Mouse (Mus musculus): ENCODE results near the gene Rab2b.
"Not testable (repeated sequence)": the region's sequence is repeated elsewhere in the genome, so short reads cannot be mapped to it uniquely, and the experiment has no call there.

Gene Rab2b

DNA sequence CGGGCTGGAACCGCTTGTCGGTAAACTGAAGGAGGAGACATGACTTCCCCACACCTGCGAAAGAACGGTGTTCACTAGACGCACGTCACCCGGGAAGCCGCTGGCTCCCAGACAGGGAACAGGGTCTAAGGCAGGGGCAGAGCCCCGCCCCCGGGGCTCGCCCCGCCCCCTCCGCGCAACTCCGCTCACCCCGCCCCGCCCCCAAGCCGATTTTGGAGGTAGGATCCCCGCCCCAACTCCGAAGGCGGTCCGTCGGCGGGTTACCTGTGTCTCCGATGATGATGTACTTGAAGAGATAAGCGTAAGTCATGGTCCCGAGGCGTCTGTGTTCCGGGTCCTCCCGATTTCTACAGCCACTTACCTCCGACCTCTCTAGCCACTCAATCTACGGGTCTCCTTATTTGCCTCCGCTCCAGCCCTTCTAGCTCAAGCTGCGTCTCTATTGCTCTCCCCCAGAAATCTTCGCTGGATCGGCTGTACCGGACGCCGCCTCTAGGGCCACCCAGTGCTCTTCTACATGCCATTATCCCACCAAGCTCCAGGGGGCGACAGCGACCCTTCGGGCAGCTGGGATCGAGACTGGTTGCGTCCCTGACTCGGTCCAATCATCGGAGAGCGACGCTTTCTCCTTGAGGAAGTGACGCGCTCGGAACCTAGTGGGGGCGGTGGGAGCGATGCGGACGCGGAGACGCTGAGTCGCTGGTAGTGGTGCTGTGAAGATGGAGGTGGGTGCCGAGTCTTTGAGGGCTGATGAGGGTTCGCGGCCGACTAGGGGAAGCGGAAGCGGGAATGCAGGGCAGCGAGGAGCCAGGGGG is at the start of gene Rab2b, which contains the start of gene Tox4:
Rab2b (minus strand) TSS at position 614 of the 815 bp plus-strand sequence.
Tox4 (plus strand) TSS at position 215 of the 815 bp plus-strand sequence.
- DNase-seq (ENCODE audit: extremely low read depth, low read depth), result peak; percentile 96

GRCm38 (mm10) chr14:52327910-52328812 is 48.8 kb upstream of the Rab2b start, which contains the start of gene Sall2:
TSS of gene Sall2 (minus strand) at chr14:52328762.
- DNase-seq (ENCODE audit: extremely low read depth, low read depth), result no peak

- no peak for DNase-seq (ENCODE audit: extremely low read depth, low read depth)
These were observed 48.1 kb upstream of the Rab2b start for GRCm38 (mm10) chr14:52327375-52327901.

GRCm38 (mm10) chr14:52325890-52326289 is 46.5 kb upstream of the Rab2b start:
- no peak for DNase-seq (ENCODE audit: extremely low read depth, low read depth)

DNA sequence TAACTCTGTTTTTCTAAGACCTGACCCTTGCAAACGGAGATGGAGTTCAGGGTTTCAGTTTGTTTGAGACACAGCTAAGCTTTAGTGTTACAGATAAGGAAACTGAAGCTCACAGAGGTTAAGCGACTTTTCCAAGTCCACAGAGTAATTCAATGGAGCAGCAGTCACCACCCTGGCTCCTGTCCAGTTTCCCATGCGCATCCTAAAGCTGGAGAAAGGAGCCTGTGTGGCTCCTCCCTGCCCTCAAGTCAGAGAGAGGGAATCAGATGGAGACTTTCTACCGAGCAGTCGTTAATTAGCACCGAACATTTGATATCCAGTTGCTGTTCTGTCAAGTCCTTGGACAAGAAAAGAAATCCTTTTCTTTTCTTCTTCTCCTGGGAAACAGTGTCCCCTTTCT is 40.0 kb upstream of the Rab2b start:
- no peak for DNase-seq (ENCODE audit: extremely low read depth, low read depth)

- DNase-seq (ENCODE audit: extremely low read depth, low read depth), result no peak
These were observed 37.3 kb upstream of the Rab2b start for GRCm38 (mm10) chr14:52316441-52317225.

DNA sequence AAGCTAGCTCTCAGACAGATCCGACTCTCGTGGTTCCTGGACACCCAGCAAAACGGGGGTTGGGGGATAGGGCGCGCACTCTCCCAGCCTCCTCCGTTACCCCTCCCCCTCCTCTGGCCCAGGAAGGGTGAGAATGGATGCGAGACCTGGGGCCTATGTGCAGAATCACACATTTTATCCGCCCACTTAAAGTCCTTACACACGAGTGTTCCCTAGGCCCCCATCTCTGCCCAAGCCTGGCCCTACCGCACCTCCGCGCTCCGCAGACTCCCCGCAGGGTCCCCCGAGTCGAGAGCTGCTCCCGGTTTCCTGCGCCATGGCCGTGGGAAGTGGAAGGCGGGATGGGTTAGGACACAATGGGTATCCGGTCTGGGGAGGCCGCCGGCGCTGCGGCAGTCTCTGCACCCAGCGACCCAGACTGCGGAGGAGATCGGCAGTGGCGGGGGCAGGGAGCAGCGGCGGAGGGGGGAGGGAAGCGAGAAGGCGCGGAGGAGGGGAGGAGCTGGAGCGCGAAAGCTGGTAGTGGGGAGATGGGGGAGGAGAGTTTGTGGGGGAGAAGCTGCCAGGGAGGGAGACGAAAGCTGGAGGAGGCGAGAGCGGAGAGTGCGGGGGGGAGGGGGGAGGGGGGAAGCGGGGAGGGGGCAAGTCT is 36.6 kb upstream of the Rab2b start:
- no peak for DNase-seq (ENCODE audit: extremely low read depth, low read depth)

- DNase-seq (ENCODE audit: extremely low read depth, low read depth), result no peak
These were observed 36.0 kb upstream of the Rab2b start for GRCm38 (mm10) chr14:52315283-52315780.

- no peak for DNase-seq (ENCODE audit: extremely low read depth, low read depth)
These were observed 35.4 kb upstream of the Rab2b start for GRCm38 (mm10) chr14:52314808-52315150.

DNA sequence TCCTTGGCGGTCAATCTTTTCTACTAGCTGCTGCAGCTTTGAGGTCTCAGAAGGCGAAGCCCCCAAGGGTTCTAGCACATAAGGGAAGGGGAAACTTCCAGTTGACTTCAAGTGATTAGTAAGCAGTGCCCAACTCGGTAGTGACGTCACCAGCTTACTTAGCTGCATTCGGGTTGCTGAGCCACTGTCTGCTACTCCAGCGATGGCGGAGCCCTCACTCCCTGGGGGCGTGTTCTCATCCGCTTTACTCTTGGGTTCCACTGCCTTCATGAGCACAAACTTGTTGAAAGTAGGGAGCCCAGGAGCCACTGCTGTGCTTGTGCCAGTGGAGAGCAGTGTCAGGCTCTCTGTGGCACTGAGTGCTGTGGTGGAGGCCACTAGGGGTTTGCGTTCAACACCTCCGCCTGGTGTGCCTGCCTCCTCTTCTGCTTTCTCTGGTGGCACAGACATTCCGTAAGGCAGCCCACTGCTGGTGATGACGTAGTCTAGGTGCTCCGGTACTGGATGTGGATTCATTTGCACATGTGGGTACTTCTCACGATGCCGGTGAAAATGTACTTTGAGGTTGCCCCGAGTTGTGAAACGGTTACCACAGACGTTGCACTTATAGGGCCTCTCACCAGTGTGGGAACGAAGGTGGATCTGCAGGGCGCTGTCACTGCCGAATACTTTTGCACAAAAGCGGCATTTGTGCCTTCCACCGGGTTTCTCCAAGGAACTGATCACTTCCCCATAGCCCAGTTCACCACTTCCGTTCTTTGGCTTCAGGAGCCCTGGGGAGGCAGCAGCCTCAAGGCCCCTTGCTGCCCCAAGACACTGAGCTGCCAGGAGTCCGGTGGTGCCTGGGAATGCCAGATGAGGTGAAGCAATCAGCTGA is 34.8 kb upstream of the Rab2b start:
- no peak for DNase-seq (ENCODE audit: extremely low read depth, low read depth)

DNA sequence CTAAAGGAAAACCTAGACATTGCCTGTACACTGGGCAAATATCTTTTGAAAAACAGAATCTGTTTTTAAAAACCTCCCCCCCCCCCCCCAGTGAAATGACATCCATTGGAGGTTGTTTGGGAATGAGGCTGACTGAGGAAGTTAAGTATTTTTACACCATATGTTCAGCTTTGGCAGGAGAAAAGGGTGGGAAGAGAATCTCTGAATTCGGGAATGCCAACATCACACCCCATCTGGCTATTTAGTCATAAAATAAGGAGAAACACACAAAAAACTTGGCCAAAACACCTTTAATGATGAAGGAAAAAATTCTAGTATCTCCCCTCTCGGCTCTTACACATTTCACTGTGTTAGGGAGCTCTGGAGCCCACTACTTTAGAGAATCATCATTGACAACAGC is 31.6 kb upstream of the Rab2b start:
- DNase-seq (ENCODE audit: extremely low read depth, low read depth), result no peak

GRCm38 (mm10) chr14:52310343-52310742 is 31.0 kb upstream of the Rab2b start:
- not testable (repeated sequence) for DNase-seq (ENCODE audit: extremely low read depth, low read depth)

DNA sequence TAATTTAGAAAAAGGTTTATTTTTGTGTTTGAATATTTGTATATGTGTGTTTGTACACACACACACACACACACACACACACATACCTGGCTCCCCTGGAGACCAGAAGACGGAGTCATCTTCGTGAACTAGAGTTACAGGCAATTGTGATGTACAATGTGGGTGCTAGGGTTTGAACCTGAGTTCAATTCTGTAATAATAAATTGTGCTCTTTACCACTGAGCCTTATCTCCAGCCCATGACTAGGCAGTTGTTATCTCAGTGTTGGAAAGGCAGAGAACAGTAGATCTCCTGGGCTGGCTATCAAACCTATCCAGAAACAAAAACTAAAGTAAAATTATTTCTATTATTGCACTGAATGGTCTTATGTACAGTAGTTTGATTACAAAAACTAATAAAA is 26.8 kb upstream of the Rab2b start:
- no peak for DNase-seq (ENCODE audit: extremely low read depth, low read depth)

- peak; percentile 91 for DNase-seq (ENCODE audit: extremely low read depth, low read depth)
These were observed 25.4 kb upstream of the Rab2b start, which contains the start of gene Mettl3 for GRCm38 (mm10) chr14:52304644-52305271. TSS of gene Mettl3 (minus strand) at chr14:52305128.

DNA sequence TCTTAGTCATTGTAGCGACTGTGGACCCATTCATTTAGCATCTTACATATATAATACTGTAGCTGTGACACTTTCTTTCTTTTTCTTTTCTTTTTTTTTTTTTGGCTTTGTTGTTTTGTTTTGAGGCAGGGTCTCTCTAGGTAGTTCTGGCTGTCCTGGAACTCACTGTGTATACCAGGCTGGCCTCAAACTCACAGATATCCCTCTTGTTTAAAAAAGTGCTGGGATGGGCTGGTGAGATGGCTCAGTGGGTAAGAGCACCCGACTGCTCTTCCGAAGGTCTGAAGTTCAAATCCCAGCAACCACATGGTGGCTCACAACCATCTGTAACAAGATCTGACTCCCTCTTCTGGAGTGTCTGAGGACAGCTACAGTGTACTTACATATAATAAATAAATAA is 24.2 kb upstream of the Rab2b start:
- not testable (repeated sequence) for DNase-seq (ENCODE audit: extremely low read depth, low read depth)

DNA sequence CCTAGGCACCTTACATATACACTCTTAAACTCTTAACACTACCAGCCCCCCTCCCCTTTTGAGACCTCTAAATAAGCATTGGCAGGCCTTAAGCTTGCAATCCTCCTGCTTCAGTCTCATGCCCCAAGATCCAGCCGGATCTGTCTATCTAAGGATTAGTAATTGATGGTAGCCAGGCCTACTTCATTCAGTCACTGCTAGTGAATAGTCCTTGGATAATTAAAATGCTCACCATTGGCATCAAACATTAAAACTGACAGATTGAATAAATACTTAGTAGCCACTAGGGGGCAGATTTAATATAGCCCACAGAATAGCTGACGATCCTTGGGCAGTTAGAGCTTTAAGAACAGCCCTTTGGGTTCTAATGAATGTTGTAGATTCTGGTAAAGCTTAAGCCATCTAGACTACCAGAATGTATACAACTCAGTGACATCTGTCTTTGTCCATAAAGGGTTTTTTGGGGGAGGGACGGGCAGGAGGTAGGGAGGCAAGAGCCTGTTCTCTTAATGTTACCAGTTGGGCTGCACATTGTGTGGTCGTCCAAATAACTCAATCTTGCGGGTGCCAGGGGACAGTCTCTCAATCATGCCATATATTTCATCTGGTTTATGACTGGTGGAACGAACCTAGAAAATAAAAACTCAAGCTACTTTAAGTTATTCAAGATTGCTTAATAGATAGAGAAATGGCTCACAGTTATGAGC is 16.4 kb upstream of the Rab2b start:
- DNase-seq (ENCODE audit: extremely low read depth, low read depth), result peak; percentile 28

DNA sequence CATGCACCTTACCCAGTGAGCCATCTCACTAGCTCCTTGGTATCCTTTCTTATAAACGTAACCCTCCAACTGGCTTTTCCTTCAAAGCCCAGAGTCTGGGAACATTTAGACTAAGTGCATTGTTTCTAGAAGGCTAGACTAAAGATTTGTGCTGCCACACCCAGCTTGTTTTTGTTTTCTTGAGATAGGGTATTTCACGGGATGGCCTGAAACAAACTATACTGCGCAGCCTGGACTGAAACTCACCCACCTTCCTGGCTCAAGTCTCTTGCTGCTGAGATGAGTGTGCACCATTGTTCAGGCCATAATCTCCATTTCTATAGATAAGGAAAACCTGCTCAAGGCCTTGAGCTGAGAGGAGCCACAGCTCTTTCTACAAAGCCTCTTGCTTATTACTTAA is 4.8 kb upstream of the Rab2b start:
- DNase-seq (ENCODE audit: extremely low read depth, low read depth), result no peak

DNA sequence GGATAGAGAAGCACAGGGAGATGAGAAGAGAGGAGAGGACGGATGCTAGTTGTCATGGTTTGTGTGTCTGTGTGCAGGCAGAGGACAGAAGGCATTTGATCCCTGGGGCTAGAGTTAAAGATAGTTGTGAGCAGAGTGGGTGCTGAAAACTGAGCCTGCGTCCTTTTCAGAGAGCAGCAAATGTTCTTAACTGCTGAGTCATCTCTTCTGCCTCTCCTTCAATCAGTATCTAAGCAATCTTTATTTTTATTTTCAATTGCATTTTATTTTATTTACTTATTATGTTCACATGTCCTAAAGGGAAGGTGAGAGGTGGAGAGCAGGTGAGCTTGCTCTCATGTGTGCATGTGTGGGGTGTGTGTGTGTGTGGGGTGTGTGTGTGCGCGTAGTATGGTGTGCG is 4.3 kb upstream of the Rab2b start:
- DNase-seq (ENCODE audit: extremely low read depth, low read depth), result no peak

Measured in MEL-GATA-1-ER (cell line).